Mouse (Mus musculus) hindbrain, embryonic 13.5 days (tissue): Measurements from ENCODE around the gene Fhl4. TPM values are rescaled to one million over a fixed set of nuclear protein-coding genes. Genes with fewer than 3 reads are reported as not detected.

Source experiments
- ATAC-seq: fragments of 200-750 bp; cut with Nextera tagmentation; 2 replicates; pipeline ENCODE4 v1.8.0; 2017; ENCODE audit warnings: moderate TSS enrichment; ENCODE audit not compliant: low FRiP score
- H3K27ac ChIP-seq: fragments of 300-500 bp; sonication (generic); 2 replicates; pipeline ENCODE4 v1.5.1; 2015; ENCODE audit warnings: inconsistent platforms, mild to moderate bottlenecking, moderate library complexity
- H3K27me3 ChIP-seq: fragments of 300-500 bp; sonication (generic); 2 replicates; pipeline ENCODE4 v1.6.1; 2015; ENCODE audit warnings: mild to moderate bottlenecking, inconsistent platforms
- H3K36me3 ChIP-seq: fragments of 300-500 bp; sonication (generic); 2 replicates; pipeline ENCODE4 v1.6.1; 2015; ENCODE audit warnings: mild to moderate bottlenecking, inconsistent platforms
- H3K4me1 ChIP-seq: fragments of 300-500 bp; sonication (generic); replicated peaks from 2 replicates; pipeline ENCODE4 v1.6.1; 2015; ENCODE audit warnings: inconsistent platforms
- H3K4me2 ChIP-seq: fragments of 300-500 bp; sonication (generic); 2 replicates; pipeline ENCODE4 v1.6.1; 2015; ENCODE audit warnings: inconsistent platforms, mild to moderate bottlenecking, moderate library complexity
- H3K4me3 ChIP-seq: fragments of 300-500 bp; sonication (generic); 2 replicates; pipeline ENCODE4 v1.5.1; 2015; ENCODE audit warnings: mild to moderate bottlenecking, inconsistent platforms
- H3K9ac ChIP-seq: fragments of 300-500 bp; sonication (generic); 2 replicates; pipeline ENCODE4 v1.6.1; 2015; ENCODE audit warnings: mild to moderate bottlenecking, inconsistent platforms
- H3K9me3 ChIP-seq: fragments of 300-500 bp; sonication (generic); 2 replicates; pipeline ENCODE4 v1.6.1; 2016; ENCODE audit warnings: inconsistent platforms
- WGBS: fragments of 180-500 bp; shearing (Covaris S2); methylation state at CpG from one replicate; pipeline ENCODE4 v1.1.7; 2015; 5-methylcytosine and 5-hydroxymethylcytosine counted together
- polyA plus RNA-seq: library from polyadenylated mRNA; unstranded; fragments of >200 nt; fragmentation: Nextera tagmentation; extraction: Ambion mirVana; gene quantifications from 2 replicates; pipeline ENCODE4 v1.2.1, GENCODE M21; 2015

Fhl4 gene
- polyA plus RNA-seq: 1.7 and 2.5 TPM in 2 replicates

DNA sequence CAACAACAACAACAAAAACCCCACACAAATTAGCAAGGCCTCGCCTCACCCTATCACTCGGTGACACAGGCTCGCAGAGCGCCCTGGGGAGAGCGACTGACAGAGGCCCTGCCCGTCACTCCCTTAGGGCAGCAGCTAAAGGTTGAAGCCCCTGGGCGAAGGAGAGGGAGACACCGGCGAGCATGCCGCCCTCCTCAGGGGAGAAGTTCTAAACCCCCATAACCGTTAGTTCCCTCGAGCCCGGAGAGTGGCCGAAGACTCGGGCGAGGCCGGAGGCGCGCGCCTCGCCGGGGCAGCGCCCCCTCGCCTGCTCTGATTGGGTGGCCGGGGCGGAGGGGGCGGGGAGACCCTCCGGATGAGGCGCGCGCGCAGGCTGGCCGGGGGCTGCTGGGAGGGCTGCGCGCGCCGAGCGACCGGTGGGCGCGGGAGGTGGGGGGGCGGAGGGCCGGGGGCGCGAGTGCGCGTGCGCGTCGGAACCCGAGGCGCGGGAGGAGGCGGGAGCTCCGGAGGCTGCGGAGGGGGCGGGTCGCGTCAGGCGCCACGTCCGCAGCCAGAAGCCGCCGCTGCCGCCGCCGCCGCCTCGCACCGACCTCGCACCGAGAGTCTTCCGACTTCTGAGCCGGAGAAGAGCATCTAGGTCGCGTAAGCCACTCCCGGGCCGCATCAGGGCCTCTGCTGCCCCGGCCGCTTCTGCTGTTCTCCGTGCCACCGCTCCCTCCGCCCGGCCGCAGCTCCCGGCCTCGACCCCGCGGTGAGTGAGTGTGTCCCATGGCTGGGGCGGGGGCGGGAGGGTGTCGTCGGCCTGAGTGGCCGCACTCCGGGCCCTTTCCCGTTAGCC lies at the start of gene Fhl4, which contains the start of gene Tmem263:
TSS of gene Fhl4 (minus strand) at position 249 of the 838 bp plus-strand sequence.
TSS of gene Tmem263 (plus strand) at position 381 of the 838 bp plus-strand sequence.
- H3K4me2 ChIP-seq: peak within 1 kb of the TSS; percentile 92
- peaks cover 24% of the 10 kb centered on the region for H3K4me1 ChIP-seq
- no peaks in the 10 kb centered on the region for H3K9me3 ChIP-seq
- H3K9ac ChIP-seq: peak within 1 kb of the TSS; percentile 93
- H3K27me3 ChIP-seq: no peaks in the 10 kb centered on the region
- H3K27ac ChIP-seq: peak within 1 kb of the TSS; percentile 92
- peak within 1 kb of the TSS; percentile 98 for H3K4me3 ChIP-seq
- ATAC-seq: peak; percentile 96
- WGBS: under 1% methylated on average over 63 of the region's 96 CpGs
- no peaks in the 10 kb centered on the region for H3K36me3 ChIP-seq

DNA sequence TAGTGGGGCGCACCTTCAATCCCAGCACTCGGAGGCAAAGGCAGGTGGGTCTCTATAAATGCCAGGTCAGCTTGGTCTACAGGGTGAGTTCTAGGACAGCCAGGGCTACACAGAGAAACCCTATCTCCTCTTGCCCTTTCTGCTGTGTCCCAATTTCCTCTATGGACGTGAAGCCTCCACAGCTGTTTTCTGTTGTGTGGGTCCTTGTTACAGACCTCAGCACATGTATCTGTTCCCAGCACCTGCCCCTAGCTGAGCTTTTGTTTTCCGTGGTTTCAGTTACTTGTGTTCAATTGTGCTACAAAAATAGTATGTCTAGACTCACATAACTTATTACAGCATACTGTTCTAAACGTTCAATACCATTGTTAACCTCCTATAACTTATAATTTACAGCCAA lies 46.9 kb upstream of the Fhl4 start:
- Histone ChIP-seq H3K9me3 (no peaks in the 10 kb centered on the region), H3K36me3 (peaks cover 27% of the 10 kb centered on the region), H3K4me2 (no peak overlapping the region), H3K4me3 (no peak overlapping the region), H3K27ac (no peak overlapping the region), H3K27me3 (no peaks in the 10 kb centered on the region), H3K4me1 (no peaks in the 10 kb centered on the region), H3K9ac (no peak overlapping the region)
- ATAC-seq: no peak
- 86% methylated on average over 5 of the region's 5 CpGs for WGBS

DNA sequence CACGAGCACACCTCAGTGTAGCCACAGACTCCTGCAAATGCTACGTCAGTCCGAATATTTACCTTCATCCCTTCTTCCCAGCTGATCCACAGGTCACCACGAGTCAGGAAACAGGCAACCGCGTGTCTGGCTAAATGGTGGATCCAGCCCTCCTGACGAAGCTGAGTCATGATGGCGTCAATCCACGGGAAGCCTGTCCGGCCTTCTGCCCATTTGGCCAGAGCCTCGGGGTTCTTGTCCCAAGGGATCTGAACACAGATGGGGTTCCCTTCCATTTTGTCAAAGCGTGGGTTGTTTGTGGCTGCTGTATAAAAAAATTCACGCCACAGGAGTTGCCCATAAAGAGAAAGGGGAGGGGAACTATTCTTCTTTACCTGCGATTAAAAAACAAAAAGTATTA lies 44.0 kb upstream of the Fhl4 start:
- Histone ChIP-seq H3K4me2 (no peak overlapping the region), H3K36me3 (peaks cover 54% of the 10 kb centered on the region), H3K27me3 (no peaks in the 10 kb centered on the region)

DNA sequence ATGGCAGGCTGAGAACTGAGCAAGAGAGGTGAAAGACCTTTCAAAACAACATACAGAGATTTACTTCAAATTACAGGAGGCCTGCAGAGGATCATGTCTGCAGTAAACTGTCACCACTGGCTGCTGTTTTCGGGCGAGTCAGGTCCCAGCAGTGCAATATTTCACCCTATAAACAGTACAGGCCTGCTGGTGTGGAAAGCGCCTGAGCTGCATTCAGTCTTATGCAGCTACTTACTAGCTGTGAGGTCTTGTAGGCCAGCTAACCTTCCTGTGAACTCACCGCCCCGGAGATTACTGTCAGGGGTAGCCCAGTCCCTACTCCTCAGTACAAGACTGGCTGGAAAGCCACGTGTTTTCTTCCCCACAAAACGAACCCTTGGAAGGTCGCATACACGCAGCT lies 39.2 kb upstream of the Fhl4 start:
- no peaks in the 10 kb centered on the region for H3K9me3 ChIP-seq
- H3K4me2 ChIP-seq: no peak overlapping the region
- H3K27ac ChIP-seq: no peak overlapping the region
- no peak overlapping the region for H3K9ac ChIP-seq
- H3K36me3 ChIP-seq: peaks cover 56% of the 10 kb centered on the region
- no peak overlapping the region for H3K4me3 ChIP-seq
- H3K4me1 ChIP-seq: no peaks in the 10 kb centered on the region
- 86% methylated on average over 9 of the region's 9 CpGs for WGBS
- H3K27me3 ChIP-seq: no peaks in the 10 kb centered on the region
- ATAC-seq: no peak

More for the DNA sequence above, 44.0 kb upstream of the Fhl4 start:
- Histone ChIP-seq H3K9me3 (no peaks in the 10 kb centered on the region), H3K4me3 (no peak overlapping the region), H3K27ac (no peak overlapping the region), H3K4me1 (no peaks in the 10 kb centered on the region), H3K9ac (no peak overlapping the region)
- ATAC-seq: no peak
- WGBS: 86% methylated on average over 14 of the region's 14 CpGs

DNA sequence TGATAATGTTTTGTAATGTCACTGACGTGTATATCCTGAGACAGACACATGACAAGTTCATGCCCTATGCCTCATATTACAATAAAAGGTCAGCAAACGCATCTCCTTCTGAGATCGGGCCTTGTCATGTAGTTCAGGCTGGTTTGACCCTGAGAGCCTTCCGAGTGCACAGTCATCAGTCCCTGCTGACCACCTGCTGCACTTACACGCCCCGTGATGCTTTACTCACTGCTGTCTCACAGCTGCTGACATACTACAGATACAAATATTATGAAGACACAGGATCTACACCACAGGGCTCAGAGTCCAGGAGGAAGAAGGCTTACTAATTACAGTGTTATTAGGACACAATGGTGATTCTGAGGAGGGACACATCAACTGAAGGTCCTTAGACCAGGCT lies 34.3 kb upstream of the Fhl4 start:
- H3K4me2 ChIP-seq: no peak overlapping the region
- ATAC-seq: no peak
- H3K4me3 ChIP-seq: no peak overlapping the region
- H3K27me3 ChIP-seq: no peaks in the 10 kb centered on the region
- 89% methylated on average over 6 of the region's 6 CpGs for WGBS
- no peak overlapping the region for H3K27ac ChIP-seq
- no peaks in the 10 kb centered on the region for H3K9me3 ChIP-seq
- no peak overlapping the region for H3K9ac ChIP-seq
- H3K36me3 ChIP-seq: peaks cover 31% of the 10 kb centered on the region
- no peaks in the 10 kb centered on the region for H3K4me1 ChIP-seq

DNA sequence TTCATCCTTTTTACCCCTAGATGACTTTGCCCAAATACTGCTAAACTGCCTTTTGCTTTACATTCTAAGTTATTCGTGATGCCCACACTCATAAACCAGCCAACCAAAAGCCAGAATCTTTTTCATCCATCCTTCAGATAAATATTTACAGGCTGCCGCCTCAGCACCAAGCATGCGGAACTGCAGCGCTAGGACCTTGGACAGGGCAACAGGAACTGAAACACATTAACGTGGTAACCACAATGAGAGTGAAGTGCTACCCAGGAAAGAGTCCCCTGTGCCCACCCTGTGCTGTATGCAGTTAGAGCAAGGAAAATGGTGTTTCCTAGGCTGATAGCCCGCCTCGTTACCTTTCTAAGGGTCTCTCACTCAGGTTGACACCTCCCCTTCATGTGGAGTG lies 26.2 kb upstream of the Fhl4 start:
- Histone ChIP-seq H3K36me3 (peaks cover 26% of the 10 kb centered on the region), H3K27ac (peak overlapping the region; percentile 37; the same call in 1 of the 2 replicates), H3K4me1 (peaks cover 20% of the 10 kb centered on the region), H3K9ac (peak overlapping the region; percentile 51), H3K4me2 (peak overlapping the region; percentile 76), H3K9me3 (no peaks in the 10 kb centered on the region), H3K27me3 (no peaks in the 10 kb centered on the region), H3K4me3 (peak overlapping the region; percentile 68)
- ATAC-seq: peak; percentile 38
- WGBS: 29% methylated on average over 7 of the region's 7 CpGs

DNA sequence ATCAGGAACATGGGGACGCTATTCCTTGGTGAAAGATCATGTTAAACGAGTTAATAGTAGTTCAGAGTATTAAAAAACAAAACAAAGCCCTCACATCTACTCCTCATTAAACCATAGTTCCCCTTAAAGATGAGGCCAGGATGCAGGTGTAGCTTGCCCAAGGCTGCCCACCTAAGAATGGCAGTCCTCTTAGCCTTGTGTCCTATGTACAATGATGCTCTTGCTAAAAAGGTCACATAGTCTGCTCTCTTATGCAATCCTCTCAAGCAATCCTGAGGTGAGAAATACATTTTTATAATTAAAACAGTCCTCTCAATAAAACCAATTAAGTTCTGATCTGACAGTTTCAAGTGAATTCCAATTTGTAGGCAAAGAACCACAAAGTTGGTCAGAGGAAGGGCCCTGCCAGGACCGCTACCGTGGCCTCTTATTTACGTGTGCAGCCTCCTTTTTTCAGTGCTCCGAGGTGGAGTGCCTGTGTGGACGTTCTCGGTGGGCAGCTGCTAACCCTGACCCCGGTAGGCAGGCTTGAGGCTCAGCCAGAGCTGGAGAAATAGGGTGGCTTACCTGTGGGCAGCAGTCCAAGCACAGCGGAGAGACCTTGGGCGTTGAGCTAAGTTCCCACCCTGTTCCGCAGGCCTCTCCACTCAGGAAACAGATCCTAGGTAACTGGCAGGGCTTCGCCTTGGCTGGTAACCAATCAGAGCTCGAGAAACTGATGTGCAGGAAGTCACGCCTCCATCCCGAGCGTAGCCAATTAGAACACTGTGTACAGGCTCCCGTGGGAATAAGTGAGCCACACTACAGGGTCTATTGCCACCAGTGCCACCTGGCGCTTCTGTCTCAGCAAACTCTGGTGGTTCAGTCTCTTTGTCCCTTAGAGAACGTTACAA lies 25.3 kb upstream of the Fhl4 start, which contains the start of gene Mterf2:
TSS of gene Mterf2 (minus strand) at position 633 of the 893 bp plus-strand sequence.
- Histone ChIP-seq H3K36me3 (peaks cover 22% of the 10 kb centered on the region), H3K27ac (peak within 1 kb of the TSS; percentile 69), H3K9ac (peak within 1 kb of the TSS; percentile 81), H3K4me2 (peak within 1 kb of the TSS; percentile 76), H3K4me1 (peaks cover 20% of the 10 kb centered on the region), H3K27me3 (no peaks in the 10 kb centered on the region), H3K9me3 (no peaks in the 10 kb centered on the region), H3K4me3 (peak within 1 kb of the TSS; percentile 68)
- peak; percentile 100 for ATAC-seq
- WGBS: 9% methylated on average over 20 of the region's 20 CpGs

DNA sequence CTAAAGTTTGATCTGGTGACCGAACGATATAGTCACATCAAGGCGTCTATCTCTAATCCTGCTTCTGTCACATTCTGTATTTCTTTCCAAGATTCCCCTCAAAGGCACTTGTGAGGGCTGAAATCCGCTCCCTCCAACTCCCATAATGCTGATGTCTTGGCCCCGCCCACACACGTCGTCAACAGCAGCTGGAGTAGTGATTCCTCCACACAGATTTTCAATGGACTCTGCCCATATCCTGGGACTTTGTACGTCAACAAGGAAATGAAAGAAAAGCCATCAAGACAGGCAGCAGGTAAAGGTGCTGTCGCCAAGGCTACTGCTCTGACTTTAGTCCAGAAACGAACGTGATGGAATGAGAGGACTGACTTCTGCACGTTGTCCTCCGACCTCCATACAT lies 22.9 kb upstream of the Fhl4 start:
- no peak overlapping the region for H3K4me2 ChIP-seq
- H3K27ac ChIP-seq: no peak overlapping the region
- no peak overlapping the region for H3K9ac ChIP-seq
- peaks cover 39% of the 10 kb centered on the region for H3K36me3 ChIP-seq
- no peaks in the 10 kb centered on the region for H3K9me3 ChIP-seq
- WGBS: 89% methylated on average over 13 of the region's 13 CpGs
- H3K4me3 ChIP-seq: no peak overlapping the region
- H3K4me1 ChIP-seq: peaks cover 20% of the 10 kb centered on the region
- no peaks in the 10 kb centered on the region for H3K27me3 ChIP-seq
- ATAC-seq: no peak

DNA sequence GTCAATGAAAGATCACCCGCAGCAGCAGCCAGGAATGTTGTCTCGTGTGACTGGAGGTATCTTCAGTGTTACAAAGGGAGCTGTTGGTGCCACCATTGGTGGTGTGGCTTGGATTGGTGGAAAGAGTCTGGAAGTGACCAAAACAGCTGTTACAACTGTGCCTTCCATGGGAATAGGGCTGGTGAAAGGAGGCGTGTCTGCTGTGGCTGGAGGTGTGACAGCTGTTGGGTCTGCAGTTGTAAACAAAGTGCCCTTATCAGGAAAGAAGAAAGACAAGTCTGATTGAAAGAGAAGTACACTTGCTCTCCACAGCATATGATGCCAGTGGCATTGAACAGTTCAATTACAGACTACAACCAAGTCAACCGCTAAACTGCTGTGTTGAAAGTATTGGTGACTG lies 12.1 kb upstream of the Fhl4 start:
- no peak overlapping the region for H3K27ac ChIP-seq

DNA sequence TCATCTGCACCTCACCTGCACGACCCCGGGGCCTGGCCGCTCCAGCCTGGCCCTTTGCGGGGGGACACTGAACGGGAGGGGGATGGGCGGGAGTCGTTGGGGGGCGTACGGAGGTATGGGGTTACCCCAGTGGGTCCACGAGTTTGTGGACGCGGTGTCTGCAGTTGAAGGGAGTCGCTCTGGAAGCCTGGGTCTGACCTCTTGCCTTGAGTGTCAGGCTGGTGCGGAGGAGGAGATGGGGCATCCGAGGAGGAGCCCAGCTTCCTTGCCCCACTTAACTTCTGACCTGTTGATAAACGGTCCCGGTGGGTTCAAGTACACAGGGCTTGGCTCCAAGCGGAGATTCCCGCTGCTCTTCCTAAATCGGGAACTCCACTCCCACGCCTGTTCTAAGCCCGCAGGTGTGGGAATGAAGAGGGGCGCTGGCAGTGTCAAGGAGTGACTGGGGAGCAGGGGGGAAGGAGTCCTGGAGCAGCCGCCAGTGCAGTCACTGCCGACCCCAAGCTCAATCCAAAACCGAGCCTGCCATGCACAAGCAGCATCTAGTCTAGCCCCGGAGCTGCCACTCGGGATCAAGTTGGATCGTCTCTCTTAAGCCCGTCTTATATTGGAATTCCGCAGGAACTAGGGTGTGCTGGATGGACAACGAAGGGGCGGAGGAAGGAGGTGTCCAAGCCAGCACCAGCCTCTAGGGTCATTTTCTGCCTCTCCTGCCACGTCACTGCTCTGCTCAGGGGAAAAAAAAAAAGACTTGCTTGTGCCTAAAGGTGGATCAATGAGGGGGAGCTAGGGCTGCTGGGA lies 990 bp upstream of the Fhl4 start:
- Histone ChIP-seq H3K4me1 (peaks cover 24% of the 10 kb centered on the region), H3K4me2 (peak overlapping the region; percentile 92), H3K36me3 (no peaks in the 10 kb centered on the region), H3K4me3 (peak overlapping the region; percentile 98), H3K27ac (peak overlapping the region; percentile 91), H3K9me3 (no peaks in the 10 kb centered on the region), H3K9ac (peak overlapping the region; percentile 93), H3K27me3 (no peaks in the 10 kb centered on the region)
- WGBS: under 1% methylated on average over 34 of the region's 34 CpGs
- ATAC-seq: peak; percentile 73

More for the DNA sequence above, 12.1 kb upstream of the Fhl4 start:
- H3K9me3 ChIP-seq: no peaks in the 10 kb centered on the region
- no peak overlapping the region for H3K4me2 ChIP-seq
- H3K27me3 ChIP-seq: no peaks in the 10 kb centered on the region
- peaks cover 26% of the 10 kb centered on the region for H3K36me3 ChIP-seq
- WGBS: 90% methylated on average over 4 of the region's 4 CpGs
- no peak overlapping the region for H3K4me3 ChIP-seq
- H3K9ac ChIP-seq: no peak overlapping the region
- no peaks in the 10 kb centered on the region for H3K4me1 ChIP-seq
- ATAC-seq: no peak

DNA sequence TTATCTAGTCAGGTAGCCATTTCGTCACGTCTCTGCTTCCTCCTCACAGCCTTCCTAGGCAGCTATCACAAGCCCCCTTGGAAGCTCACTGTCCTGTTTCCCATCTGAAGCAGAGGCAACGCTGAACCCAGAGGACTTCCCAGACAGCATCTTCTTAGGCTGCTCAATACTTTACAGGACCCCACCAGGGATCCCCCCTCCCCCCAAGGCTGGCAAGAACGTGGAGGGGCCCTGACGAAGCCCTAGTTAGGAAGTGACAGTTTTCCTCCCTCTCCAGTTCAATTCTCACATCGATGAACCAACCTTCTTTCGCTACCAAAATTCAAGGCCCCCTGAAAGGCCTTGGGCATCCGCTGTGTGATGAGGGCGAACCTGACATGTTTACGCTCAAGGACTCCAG lies 454 bp downstream of the Fhl4 start:
- Histone ChIP-seq H3K9me3 (no peaks in the 10 kb centered on the region), H3K4me2 (peak overlapping the region; percentile 92), H3K27me3 (no peaks in the 10 kb centered on the region), H3K4me3 (peak overlapping the region; percentile 98), H3K9ac (peak overlapping the region; percentile 93), H3K4me1 (peaks cover 24% of the 10 kb centered on the region), H3K27ac (peak overlapping the region; percentile 92), H3K36me3 (no peaks in the 10 kb centered on the region)
- ATAC-seq: peak; percentile 26
- under 1% methylated on average over 10 of the region's 10 CpGs for WGBS
